Mouse (Mus musculus): ENCODE measurements around the gene Mcm10. TPM values are rescaled to one million over a fixed set of nuclear protein-coding genes. Genes with fewer than 3 reads are reported as not detected.

Mcm10 gene
- polyA plus RNA-seq, 1 experiment, result 16.2 TPM

DNA sequence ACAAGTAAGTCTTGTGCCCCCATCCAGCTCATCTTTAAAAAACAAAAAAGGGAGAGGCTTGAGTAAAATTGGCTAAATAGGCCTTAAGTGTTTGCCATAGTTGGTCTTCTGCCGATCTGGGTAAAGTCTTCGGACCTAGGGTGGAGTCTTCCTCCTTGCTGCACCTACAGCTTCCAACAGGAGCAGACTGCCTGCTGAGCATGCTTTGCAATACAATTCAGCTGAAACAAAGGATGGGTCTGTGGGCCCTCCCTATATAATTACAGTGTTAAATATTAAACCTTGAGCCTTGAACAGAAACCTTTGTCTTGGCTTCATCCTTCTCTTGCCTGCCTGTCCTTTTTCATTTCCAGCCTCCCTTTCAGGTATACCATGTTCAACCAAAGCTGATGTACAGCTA is 44.8 kb downstream of the Mcm10 start:
- TF ChIP-seq GATA1 (IDR thresholded peaks at IDR 0.05; ENCODE audit: low read length), result no peak

DNA sequence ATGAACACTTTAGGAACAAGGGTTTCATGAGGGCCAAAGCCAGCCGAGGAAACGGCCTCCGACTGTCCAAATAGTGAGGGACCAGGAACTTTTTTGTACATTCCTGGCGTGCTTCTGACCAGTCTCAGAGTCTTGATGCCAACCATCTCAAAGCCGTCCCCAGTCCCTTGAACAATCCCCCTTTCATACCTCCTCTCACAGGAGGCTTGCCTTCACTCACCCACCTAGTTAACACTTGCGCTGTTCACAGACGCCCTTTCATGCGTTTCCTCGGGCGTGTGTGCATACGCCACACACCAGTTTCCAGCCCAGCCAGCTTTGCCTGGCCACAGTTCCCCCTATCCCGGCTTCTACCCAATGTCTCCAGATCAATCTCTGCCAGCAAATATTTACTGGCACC is 54.6 kb downstream of the Mcm10 start:
- no peak for TF ChIP-seq GATA1 (IDR thresholded peaks at IDR 0.05; ENCODE audit: low read length)

DNA sequence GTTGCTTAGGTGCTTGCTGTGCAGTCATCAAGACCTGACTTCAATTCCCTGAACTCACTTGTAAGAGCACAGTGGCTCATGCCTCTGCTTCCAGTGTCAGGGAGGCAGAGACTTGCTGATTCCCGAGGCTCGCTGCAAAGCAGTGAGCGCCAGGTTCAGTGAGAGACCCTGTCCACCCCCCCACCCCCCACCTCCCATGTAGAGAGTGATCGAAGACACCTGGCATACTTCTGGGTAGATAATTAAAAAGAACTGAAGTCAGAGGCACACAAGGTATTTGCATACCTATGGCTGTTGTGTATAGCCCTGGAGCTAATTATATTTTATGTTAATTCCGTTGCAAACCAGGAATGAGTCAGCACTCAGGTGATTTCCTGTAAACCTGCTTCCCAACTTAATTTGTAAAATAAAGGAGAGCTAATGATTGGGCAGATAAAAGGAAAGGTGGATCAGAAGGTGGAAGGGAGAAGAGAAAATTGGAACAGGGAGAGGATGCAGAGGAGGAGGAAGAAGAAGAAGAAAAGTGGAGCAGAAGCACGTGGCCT is 58.3 kb downstream of the Mcm10 start:
- TF ChIP-seq GATA1 (IDR thresholded peaks at IDR 0.05; ENCODE audit: low read length), result no peak

DNA sequence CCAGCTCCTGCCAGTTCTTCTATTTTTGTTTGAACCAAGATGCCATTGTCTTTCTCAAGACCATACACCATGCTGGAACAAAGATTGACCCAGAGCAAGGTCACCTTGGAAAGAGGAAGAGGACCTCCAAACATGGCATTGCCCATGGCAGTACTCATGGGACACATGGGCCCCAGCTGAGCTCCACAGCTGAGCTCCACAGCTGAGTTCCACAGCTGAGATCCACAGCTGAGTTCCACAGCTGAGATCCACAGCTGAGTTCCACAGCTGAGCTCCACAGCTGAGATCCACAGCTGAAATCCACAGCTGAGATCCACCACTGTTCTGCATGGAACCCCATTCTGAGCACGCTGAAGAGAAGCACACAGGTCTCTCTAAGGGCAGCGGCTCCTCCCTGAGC is 61.6 kb downstream of the Mcm10 start:
- TF ChIP-seq GATA1 (IDR thresholded peaks at IDR 0.05; ENCODE audit: low read length), result no peak

DNA sequence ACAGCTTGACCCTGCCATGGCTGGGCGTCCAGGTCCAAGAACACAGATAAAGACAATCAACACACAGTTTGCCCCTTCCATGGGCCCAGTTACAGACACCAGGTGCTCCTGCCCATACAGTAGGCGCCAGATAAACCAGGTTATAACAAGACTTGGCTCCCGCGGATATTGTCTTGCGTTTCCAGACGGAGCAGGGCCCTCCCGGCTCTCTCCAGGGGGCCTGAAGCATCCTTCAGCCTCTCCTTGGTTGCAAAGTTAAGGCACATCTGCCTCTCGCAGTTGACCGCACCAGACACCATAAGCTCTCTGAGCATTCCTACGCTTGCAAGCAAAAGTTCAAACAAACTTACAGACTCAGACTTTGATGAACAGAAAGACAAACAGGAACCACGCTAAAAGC is 71.7 kb downstream of the Mcm10 start:
- TF ChIP-seq GATA1 (IDR thresholded peaks at IDR 0.05; ENCODE audit: low read length), result no peak

Other genes starting within 250 kb of the Mcm10 start
- gene Sephs1, start 131.2 kb downstream of the Mcm10 start, polyA plus RNA-seq (2012), result 12.1 and 15.7 TPM in 2 replicates
- 3.9 and 4.8 TPM in 2 replicates for gene Phyh, start 93.8 kb downstream of the Mcm10 start, polyA plus RNA-seq (2012)
- gene Ucma, start 36.7 kb downstream of the Mcm10 start, polyA plus RNA-seq (2012), result not detected in 2 replicates
- 41.3 and 49.0 TPM in 2 replicates for gene Optn, start 51.3 kb upstream of the Mcm10 start, polyA plus RNA-seq (2012)
- gene Ccdc3, start 125.0 kb upstream of the Mcm10 start, polyA plus RNA-seq (2012), result not detected in 2 replicates

Data from G1E-ER4 (cell line).